Mouse (Mus musculus): ENCODE measurements around the gene Fam184a. TPM values are rescaled to one million over a fixed set of nuclear protein-coding genes. Genes with fewer than 3 reads are reported as not detected.

Gene Fam184a
- polyA plus RNA-seq, 1 experiment: 0.79 TPM

GRCm38 (mm10) chr10:53735201-53735865, 15.6 kb downstream of the Fam184a start:
- Histone ChIP-seq H3K4me3 (ENCODE audit: insufficient read depth, low read depth, low read length) (no peak overlapping the region), H3K4me1 (ENCODE audit: control insufficient read depth, insufficient read depth, insufficient read length, low read length) (no peaks in the 10 kb centered on the region)

DNA sequence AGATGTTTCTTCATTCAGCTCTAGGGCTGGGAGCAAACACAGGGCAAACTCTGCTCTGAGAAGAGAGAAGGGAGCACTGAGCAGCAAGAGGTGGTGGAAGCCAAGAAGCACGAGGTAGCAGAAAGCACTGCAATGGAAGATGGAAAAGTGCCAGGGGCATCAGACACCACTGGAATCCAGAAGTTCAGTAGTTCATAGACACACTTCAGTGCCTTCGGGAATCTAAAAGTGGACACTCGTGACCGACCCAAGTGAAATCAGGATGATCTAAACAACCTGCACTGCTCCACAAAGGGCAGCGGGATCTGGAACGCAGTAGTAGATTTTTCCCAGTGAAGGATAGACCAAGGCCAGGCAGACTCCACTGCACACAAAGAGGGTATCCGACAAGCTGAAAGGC, 18.6 kb downstream of the Fam184a start:
- no peak overlapping the region for H3K4me3 ChIP-seq (ENCODE audit: insufficient read depth, low read depth, low read length)
- no peaks in the 10 kb centered on the region for H3K4me1 ChIP-seq (ENCODE audit: control insufficient read depth, insufficient read depth, insufficient read length, low read length)
- H3K27ac ChIP-seq (replicated peaks; ENCODE audit: low read depth, low read length): no peak overlapping the region

More at GRCm38 (mm10) chr10:53735201-53735865, 15.6 kb downstream of the Fam184a start:
- no peak overlapping the region for H3K27ac ChIP-seq (replicated peaks; ENCODE audit: low read depth, low read length)

- Histone ChIP-seq H3K4me1 (ENCODE audit: control insufficient read depth, insufficient read depth, insufficient read length, low read length) (no peaks in the 10 kb centered on the region), H3K4me3 (ENCODE audit: insufficient read depth, low read depth, low read length) (no peak overlapping the region), H3K27ac (replicated peaks; ENCODE audit: low read depth, low read length) (no peak overlapping the region)
Observed at GRCm38 (mm10) chr10:53728883-53729282, 22.0 kb downstream of the Fam184a start.

- H3K27ac ChIP-seq (replicated peaks; ENCODE audit: low read depth, low read length): no peak overlapping the region
- H3K4me1 ChIP-seq (ENCODE audit: control insufficient read depth, insufficient read depth, insufficient read length, low read length): no peaks in the 10 kb centered on the region
- no peak overlapping the region for H3K4me3 ChIP-seq (ENCODE audit: insufficient read depth, low read depth, low read length)
Observed at GRCm38 (mm10) chr10:53725301-53725700, 25.6 kb downstream of the Fam184a start.

GRCm38 (mm10) chr10:53704516-53704915, 46.4 kb downstream of the Fam184a start:
- H3K4me1 ChIP-seq (ENCODE audit: control insufficient read depth, insufficient read depth, insufficient read length, low read length): no peaks in the 10 kb centered on the region
- no peak overlapping the region for H3K4me3 ChIP-seq (ENCODE audit: insufficient read depth, low read depth, low read length)
- no peak overlapping the region for H3K27ac ChIP-seq (replicated peaks; ENCODE audit: low read depth, low read length)

DNA sequence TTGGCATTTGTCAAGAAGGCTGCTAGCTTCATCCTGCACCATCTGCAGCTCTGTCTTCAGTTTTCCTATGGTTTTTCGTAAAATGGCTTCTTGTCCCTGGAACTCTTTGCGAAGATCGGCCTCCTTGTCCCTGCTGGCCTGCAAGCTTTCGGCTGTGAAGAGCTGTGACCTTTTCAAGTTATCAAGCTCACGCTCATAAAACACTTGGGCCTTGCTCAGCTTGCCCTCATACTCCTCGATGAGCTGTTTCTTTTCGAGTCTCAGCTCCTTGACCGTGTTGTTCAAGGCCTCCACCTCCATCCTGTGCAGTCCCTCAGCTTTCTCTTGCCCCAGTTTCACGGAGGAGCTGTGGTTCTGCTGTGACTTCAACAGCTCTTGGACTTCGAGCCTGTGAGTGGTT, 52.4 kb downstream of the Fam184a start:
- Histone ChIP-seq H3K4me3 (ENCODE audit: insufficient read depth, low read depth, low read length) (no peak overlapping the region), H3K4me1 (ENCODE audit: control insufficient read depth, insufficient read depth, insufficient read length, low read length) (no peaks in the 10 kb centered on the region), H3K27ac (replicated peaks; ENCODE audit: low read depth, low read length) (no peak overlapping the region)

- Histone ChIP-seq H3K4me1 (ENCODE audit: control insufficient read depth, insufficient read depth, insufficient read length, low read length) (no peaks in the 10 kb centered on the region), H3K4me3 (ENCODE audit: insufficient read depth, low read depth, low read length) (no peak overlapping the region), H3K27ac (replicated peaks; ENCODE audit: low read depth, low read length) (no peak overlapping the region)
Observed at GRCm38 (mm10) chr10:53694757-53695156, 56.2 kb downstream of the Fam184a start.

DNA sequence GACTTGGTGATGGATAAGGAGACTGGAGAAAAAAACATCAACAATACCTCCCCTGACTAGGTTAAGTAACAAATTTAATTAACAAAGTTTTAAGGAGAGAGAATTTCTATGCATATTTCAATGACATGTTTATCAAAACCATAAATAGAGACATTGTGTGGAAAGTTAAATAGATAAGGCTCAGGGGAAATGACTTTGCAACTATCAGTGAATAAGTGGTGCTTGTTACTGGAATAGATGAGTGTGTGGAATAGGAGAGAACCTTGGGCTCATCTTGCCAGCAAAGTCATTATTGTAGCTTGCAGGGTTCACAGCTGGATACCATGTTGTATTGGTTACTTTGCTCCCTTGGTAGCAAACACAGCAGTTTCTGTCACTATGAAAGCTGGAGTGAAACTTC, 59.7 kb downstream of the Fam184a start:
- Histone ChIP-seq H3K4me3 (ENCODE audit: insufficient read depth, low read depth, low read length) (no peak overlapping the region), H3K4me1 (ENCODE audit: control insufficient read depth, insufficient read depth, insufficient read length, low read length) (no peaks in the 10 kb centered on the region), H3K27ac (replicated peaks; ENCODE audit: low read depth, low read length) (no peak overlapping the region)

DNA sequence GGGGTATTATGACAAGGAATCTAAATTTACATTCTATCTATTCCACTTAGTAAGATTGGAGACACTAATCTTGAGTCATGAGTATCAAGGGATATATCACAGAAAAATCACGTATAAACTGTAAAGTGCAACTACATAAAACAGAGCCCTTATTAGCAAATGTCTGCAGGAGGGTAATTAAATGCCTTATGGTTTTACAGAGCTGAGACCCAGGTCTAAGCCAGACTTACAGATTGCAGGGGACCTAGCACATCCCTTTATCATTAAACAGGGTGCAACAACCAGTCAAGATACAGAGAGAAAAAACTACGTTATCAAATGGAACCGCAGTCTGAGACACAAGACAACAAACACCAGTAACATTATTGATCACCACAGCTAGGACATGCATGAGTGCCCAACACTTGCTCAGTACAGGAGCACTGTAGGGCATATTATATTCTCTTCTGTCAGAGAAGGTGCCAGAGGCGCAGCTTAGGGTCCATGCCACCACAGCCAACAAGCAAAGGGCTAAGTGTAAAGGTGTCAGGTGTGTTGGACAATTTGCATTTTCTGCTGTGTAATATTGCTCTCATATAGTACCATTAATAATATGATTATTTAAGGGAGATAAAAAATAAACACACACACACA, 61.9 kb downstream of the Fam184a start:
- Histone ChIP-seq H3K4me1 (ENCODE audit: control insufficient read depth, insufficient read depth, insufficient read length, low read length) (no peaks in the 10 kb centered on the region), H3K27ac (replicated peaks; ENCODE audit: low read depth, low read length) (no peak overlapping the region), H3K4me3 (ENCODE audit: insufficient read depth, low read depth, low read length) (no peak overlapping the region)

- Histone ChIP-seq H3K4me1 (ENCODE audit: control insufficient read depth, insufficient read depth, insufficient read length, low read length) (no peaks in the 10 kb centered on the region), H3K4me3 (ENCODE audit: insufficient read depth, low read depth, low read length) (no peak overlapping the region), H3K27ac (replicated peaks; ENCODE audit: low read depth, low read length) (no peak overlapping the region)
Observed at GRCm38 (mm10) chr10:53688533-53688932, 62.4 kb downstream of the Fam184a start.

DNA sequence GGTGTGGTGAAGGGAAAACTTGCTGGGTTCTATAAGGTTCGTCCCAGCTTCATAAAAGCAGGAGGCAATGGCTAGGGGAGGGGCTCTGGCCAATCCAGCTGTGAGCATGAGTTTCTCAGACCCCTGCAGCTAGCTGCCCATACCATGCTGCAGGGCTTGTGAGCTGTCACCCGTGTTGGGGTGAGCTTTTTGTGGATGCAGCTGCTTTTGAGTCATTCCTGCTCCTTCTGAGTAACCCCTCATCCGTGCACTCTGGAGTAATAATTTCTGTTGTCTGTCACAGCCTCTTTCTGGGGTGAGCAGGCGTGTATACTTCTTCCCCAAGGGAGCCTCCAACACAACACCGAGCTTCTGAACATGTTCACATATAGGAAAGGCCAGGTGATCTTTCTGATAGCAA, 63.0 kb downstream of the Fam184a start:
- Histone ChIP-seq H3K4me3 (ENCODE audit: insufficient read depth, low read depth, low read length) (no peak overlapping the region), H3K4me1 (ENCODE audit: control insufficient read depth, insufficient read depth, insufficient read length, low read length) (no peaks in the 10 kb centered on the region), H3K27ac (replicated peaks; ENCODE audit: low read depth, low read length) (no peak overlapping the region)

GRCm38 (mm10) chr10:53685806-53686205, 65.1 kb downstream of the Fam184a start:
- Histone ChIP-seq H3K4me1 (ENCODE audit: control insufficient read depth, insufficient read depth, insufficient read length, low read length) (no peaks in the 10 kb centered on the region), H3K27ac (replicated peaks; ENCODE audit: low read depth, low read length) (no peak overlapping the region), H3K4me3 (ENCODE audit: insufficient read depth, low read depth, low read length) (no peak overlapping the region)

DNA sequence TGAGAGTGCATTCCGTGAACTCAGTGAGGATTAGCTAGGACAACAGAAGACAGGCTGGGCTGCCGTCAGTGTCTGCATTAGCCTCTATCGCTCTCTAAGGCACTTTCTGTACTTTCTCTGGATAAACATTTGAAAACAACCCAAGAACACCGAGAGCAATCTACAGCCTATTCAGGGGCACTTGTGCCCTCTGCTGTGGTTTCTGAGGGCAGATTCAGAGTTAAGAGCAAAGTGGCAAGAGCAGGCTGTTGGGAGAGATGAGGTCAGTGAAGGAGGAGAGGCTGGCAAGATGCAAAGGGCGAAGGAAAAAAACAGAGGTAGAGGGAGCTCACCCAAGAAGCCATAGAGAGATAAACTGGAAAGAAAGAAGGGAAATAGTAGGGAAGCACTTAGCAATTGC, 67.7 kb downstream of the Fam184a start:
- H3K4me3 ChIP-seq (ENCODE audit: insufficient read depth, low read depth, low read length): no peak overlapping the region
- H3K4me1 ChIP-seq (ENCODE audit: control insufficient read depth, insufficient read depth, insufficient read length, low read length): no peaks in the 10 kb centered on the region
- H3K27ac ChIP-seq (replicated peaks; ENCODE audit: low read depth, low read length): no peak overlapping the region

DNA sequence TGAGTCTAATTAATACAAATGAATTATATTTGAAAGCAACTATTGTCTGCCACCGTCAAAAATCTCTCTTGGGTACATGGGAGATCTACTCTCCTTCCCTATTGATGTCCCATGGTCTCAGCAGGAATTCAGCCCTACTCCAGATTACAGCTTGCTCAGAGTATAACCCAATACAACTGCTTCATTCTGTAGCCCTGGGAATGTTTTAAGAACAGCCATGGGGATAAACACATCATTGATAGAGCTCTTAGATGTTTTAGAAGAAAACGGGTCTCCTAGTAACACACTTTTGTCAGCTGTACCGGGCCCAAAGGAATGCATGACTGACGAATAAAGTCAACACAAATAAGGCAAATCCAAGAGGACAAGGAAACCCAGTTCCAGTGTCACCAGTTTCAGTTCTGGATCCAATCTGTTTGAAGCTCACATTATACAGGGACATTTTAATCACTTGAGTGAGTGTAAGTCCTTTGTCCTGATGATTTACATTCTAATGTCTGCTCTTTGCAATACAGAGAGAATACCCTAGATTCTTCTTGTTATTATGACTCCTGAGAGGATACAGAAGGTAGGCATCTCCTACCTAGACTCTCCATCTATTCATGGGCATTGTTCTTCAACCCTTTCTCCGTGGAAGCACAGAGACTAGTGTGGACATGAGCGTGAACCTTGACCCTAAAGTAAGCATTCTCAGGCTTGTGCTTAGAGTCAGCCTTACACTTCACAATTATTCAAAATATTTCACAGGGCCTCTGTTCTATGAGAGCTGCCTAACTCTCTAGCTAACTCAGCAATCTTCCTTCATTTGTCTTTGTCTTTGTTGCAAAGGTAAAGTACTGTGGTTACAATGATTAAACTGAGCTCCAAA, 71.0 kb downstream of the Fam184a start:
- Histone ChIP-seq H3K4me3 (ENCODE audit: insufficient read depth, low read depth, low read length) (no peak overlapping the region), H3K27ac (replicated peaks; ENCODE audit: low read depth, low read length) (no peak overlapping the region)

DNA sequence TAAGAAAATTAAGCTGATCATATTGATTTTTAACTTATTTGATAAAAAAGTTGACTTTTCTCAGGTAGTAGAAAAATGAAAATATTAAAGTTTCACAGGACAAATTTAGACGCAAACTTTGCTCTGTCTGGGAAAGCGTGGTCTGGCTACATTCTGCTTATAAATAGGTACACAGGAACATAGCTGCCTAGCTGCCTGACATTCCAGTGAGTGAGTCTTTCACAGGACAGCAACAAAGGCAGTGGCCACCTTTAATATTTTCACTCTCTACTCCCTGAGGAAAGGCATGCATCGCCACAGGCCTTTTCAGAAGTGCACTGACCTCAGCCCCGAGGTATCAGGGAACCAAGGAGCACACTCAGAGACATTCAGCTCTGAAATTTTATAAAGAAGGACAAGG, 89.1 kb downstream of the Fam184a start:
- Histone ChIP-seq H3K4me3 (ENCODE audit: insufficient read depth, low read depth, low read length) (no peak overlapping the region), H3K27ac (replicated peaks; ENCODE audit: low read depth, low read length) (no peak overlapping the region), H3K4me1 (ENCODE audit: control insufficient read depth, insufficient read depth, insufficient read length, low read length) (no peaks in the 10 kb centered on the region)

More for the DNA sequence above, 71.0 kb downstream of the Fam184a start:
- H3K4me1 ChIP-seq (ENCODE audit: control insufficient read depth, insufficient read depth, insufficient read length, low read length): no peaks in the 10 kb centered on the region
